Mouse (Mus musculus): ENCODE measurements around the gene Slc1a7.

GRCm38 (mm10) chr4:108018961-108019921 lies 51.1 kb downstream of the Slc1a7 start:
- no peak for TF ChIP-seq POLR2A (IDR thresholded peaks at IDR 0.05; ENCODE audit: low read depth, low read length)
- TF ChIP-seq CTCF (conservative IDR thresholded peaks at IDR 0.05; ENCODE audit: insufficient read depth, insufficient read length, low read depth, low read length): no peak
